ENCODE assay signal across 8 mouse cellular contexts in genomic region chr10:44292205-44292604, GRCm38 (mm10). TPM values are rescaled to one million over a fixed set of nuclear protein-coding genes. Genes with fewer than 3 reads are reported as not detected.
DNase-seq lines count a peak whose midpoint lies in the region; ATAC-seq and TF ChIP-seq lines count a peak whose summit lies in the region.

No protein-coding gene starts in this region.

- H3K4me2 ChIP-seq in midbrain, embryonic 15.5 days = no peak overlapping the region
- no peak overlapping the region for H3K4me2 ChIP-seq in midbrain, embryonic 11.5 days
- no peak overlapping the region for H3K4me2 ChIP-seq in stomach, postnatal 0 days (replicated peaks; ENCODE audit: low read depth)

- no peak overlapping the region for H3K4me3 ChIP-seq in gastrocnemius, adult 2 months
- H3K4me3 ChIP-seq in midbrain, embryonic 15.5 days = no peak overlapping the region
- H3K4me3 ChIP-seq in midbrain, embryonic 11.5 days (ENCODE audit: low read depth, low read length) = no peak overlapping the region
- no peak overlapping the region for H3K4me3 ChIP-seq in stomach, postnatal 0 days (ENCODE audit: low read depth, low read length)

- ATAC-seq in midbrain, embryonic 15.5 days (replicated peaks) = 0 out of 2 replicates have a peak, but pooled peaks have one; percentile 20
- ATAC-seq in midbrain, embryonic 11.5 days (ENCODE audit: low FRiP score) = no peak
- ATAC-seq in stomach, postnatal 0 days (ENCODE audit: low FRiP score, low TSS enrichment) = no peak

- no peak for TF ChIP-seq EP300 in stomach, postnatal 0 days (optimal IDR thresholded peaks at IDR 0.05)

- no peak for DNase-seq in gastrocnemius, adult 2 months
- DNase-seq in gastrocnemius, postnatal 36 days = no peak
- DNase-seq in midbrain, embryonic 11.5 days (ENCODE audit: low spot score, missing footprints) = no peak
- peak; percentile 33 for DNase-seq in ZHBTc4 (ENCODE audit: low read depth, low spot score)
- peak; percentile 28 for DNase-seq in hindlimb bud, embryonic 11.5 days (ENCODE audit: extremely low spot score, low read depth, low spot score)
- no peak for DNase-seq in stomach, postnatal 0 days (ENCODE audit: low spot score)
- no peak for DNase-seq in layer of hippocampus, postnatal 36 days

- H3K9me3 ChIP-seq in midbrain, embryonic 15.5 days = no peaks in the 10 kb centered on the region
- H3K9me3 ChIP-seq in midbrain, embryonic 11.5 days (ENCODE audit: control insufficient read depth, low read length) = no peaks in the 10 kb centered on the region
- no peaks in the 10 kb centered on the region for H3K9me3 ChIP-seq in stomach, postnatal 0 days (ENCODE audit: control insufficient read depth, low read length)

- peaks cover 10% of the 10 kb centered on the region; the same call in 1 of the 2 replicates for H3K36me3 ChIP-seq in midbrain, embryonic 15.5 days (replicated peaks)
- no peaks in the 10 kb centered on the region for H3K36me3 ChIP-seq in midbrain, embryonic 11.5 days (ENCODE audit: control insufficient read depth, insufficient read depth, low read length)
- peaks cover 2% of the 10 kb centered on the region; the same call in 1 of the 2 replicates for H3K36me3 ChIP-seq in stomach, postnatal 0 days (ENCODE audit: control insufficient read depth, insufficient read depth, low read length)

- H3K4me1 ChIP-seq in midbrain, embryonic 15.5 days = no peaks in the 10 kb centered on the region
- H3K4me1 ChIP-seq in midbrain, embryonic 11.5 days (ENCODE audit: control insufficient read depth, insufficient read depth, low read length) = no peaks in the 10 kb centered on the region
- H3K4me1 ChIP-seq in stomach, postnatal 0 days (replicated peaks; ENCODE audit: control insufficient read depth, insufficient read depth) = no peaks in the 10 kb centered on the region

- WGBS in midbrain, embryonic 15.5 days = 62% methylated on average over 3 of the region's 3 CpGs
- 70% methylated on average over 3 of the region's 3 CpGs for WGBS in midbrain, embryonic 11.5 days
- WGBS in stomach, postnatal 0 days = 52% methylated on average over 3 of the region's 3 CpGs

- intact Hi-C loops in gastrocnemius, adult 2 months (cut with DNase I) = loop anchor here (2.0 kb wide), 2 partner anchors 163 to 753 kb away; no protein-coding TSS in a partner anchor
- intact Hi-C loops in gastrocnemius, postnatal 36 days (cut with DNase I) = loop anchor here (5.0 kb wide), 1 partner anchor 165 kb away; no protein-coding TSS in a partner anchor

- no peaks in the 10 kb centered on the region for H3K27me3 ChIP-seq in midbrain, embryonic 15.5 days (replicated peaks)
- H3K27me3 ChIP-seq in midbrain, embryonic 11.5 days (ENCODE audit: control insufficient read depth, insufficient read depth, low read length) = no peaks in the 10 kb centered on the region
- H3K27me3 ChIP-seq in stomach, postnatal 0 days (ENCODE audit: control insufficient read depth, insufficient read depth, low read length) = no peaks in the 10 kb centered on the region

- H3K27ac ChIP-seq in gastrocnemius, adult 2 months = no peak overlapping the region
- H3K27ac ChIP-seq in midbrain, embryonic 15.5 days = no peak overlapping the region
- no peak overlapping the region for H3K27ac ChIP-seq in midbrain, embryonic 11.5 days (ENCODE audit: low read depth, low read length)
- H3K27ac ChIP-seq in stomach, postnatal 0 days (replicated peaks) = no peak overlapping the region

- TF ChIP-seq CTCF in gastrocnemius, adult 2 months (IDR thresholded peaks at IDR 0.05) = peak; percentile 80
- peak; percentile 84 for TF ChIP-seq CTCF in stomach, postnatal 0 days (IDR thresholded peaks at IDR 0.05; ENCODE audit: low read depth)

- H3K9ac ChIP-seq in midbrain, embryonic 15.5 days = no peak overlapping the region
- H3K9ac ChIP-seq in midbrain, embryonic 11.5 days (ENCODE audit: low read length) = no peak overlapping the region
- H3K9ac ChIP-seq in stomach, postnatal 0 days (ENCODE audit: low read length) = no peak overlapping the region

RNA-seq across cellular contexts. Expression of gene Atg5, which starts 24.0 kb away (rescaled TPM):
- 10 to 100 TPM in 1 of 2 experiments, 1 to 10 TPM in 1; 9.6 to 12.4 TPM for total RNA-seq in gastrocnemius, adult 2 months (2021)
- 1 to 10 TPM; 8.9 to 9.3 TPM for total RNA-seq in gastrocnemius, postnatal 36 days (2021)
- 44.9 and 45.7 TPM in 2 replicates for polyA plus RNA-seq in midbrain, embryonic 15.5 days (2015; fragmentation: Nextera tagmentation; extraction: Ambion mirVana)
- 59.9 and 60.4 TPM in 2 replicates for polyA plus RNA-seq in midbrain, embryonic 11.5 days (2014; fragmentation: Nextera tagmentation; extraction: Ambion mirVana)
- 36.5 and 37.5 TPM in 2 replicates for polyA plus RNA-seq in stomach, postnatal 0 days (2015; fragmentation: Nextera tagmentation; extraction: Ambion mirVana)
- total RNA-seq in layer of hippocampus, postnatal 36 days (2021) = 10 to 100 TPM; 23.4 to 23.9 TPM

Comparison
In these comparisons a context has a peak if more than half of its experiments do, and no peak if none do; other contexts are left out.
1. DNase-seq: peak in ZHBTc4 (single experiment) and hindlimb bud, embryonic 11.5 days (single experiment); none in gastrocnemius, adult 2 months (single experiment), gastrocnemius, postnatal 36 days (0 of 2), midbrain, embryonic 11.5 days (single experiment), stomach, postnatal 0 days (single experiment) and layer of hippocampus, postnatal 36 days (0 of 2).